Mouse (Mus musculus) intestine, embryonic 14.5 days (tissue): ENCODE data around the gene Srgap3. TPM values are rescaled to one million over a fixed set of nuclear protein-coding genes. Genes with fewer than 3 reads are reported as not detected.
A peak's percentile ranks its signal among the peaks of the same experiment; 100 is the strongest.

Experiments used
- ATAC-seq: fragments of 200-750 bp; cut with Nextera tagmentation; replicated peaks from 2 replicates; pipeline ENCODE4 v1.8.0; 2017; ENCODE audit warnings: low read depth, moderate number of reproducible peaks, moderate TSS enrichment, moderate library complexity; ENCODE audit not compliant: low FRiP score, low TSS enrichment
- DNase-seq: peaks from one replicate; pipeline ENCODE4 v3.0.0-alpha.2; 2018; ENCODE audit warnings: low spot score
- H3K27ac ChIP-seq: fragments of 300-500 bp; sonication (generic); 2 replicates; pipeline ENCODE4 v1.5.1; 2014; ENCODE audit warnings: low read depth, mild to moderate bottlenecking, control low read depth
- H3K27me3 ChIP-seq: fragments of 300-500 bp; sonication (generic); replicated peaks from 2 replicates; pipeline ENCODE4 v1.6.1; 2014; ENCODE audit warnings: low read length, control low read depth; ENCODE audit not compliant: control insufficient read depth, insufficient read depth
- H3K36me3 ChIP-seq: fragments of 300-500 bp; sonication (generic); 2 replicates; pipeline ENCODE4 v1.6.1; 2014; ENCODE audit warnings: low read length, control low read depth; ENCODE audit not compliant: control insufficient read depth, insufficient read depth
- H3K4me1 ChIP-seq: fragments of 300-500 bp; sonication (generic); replicated peaks from 2 replicates; pipeline ENCODE4 v1.6.1; 2014; ENCODE audit warnings: low read length, control low read depth, mixed read lengths; ENCODE audit not compliant: control insufficient read depth, insufficient read depth
- H3K4me2 ChIP-seq: fragments of 300-500 bp; sonication (generic); 2 replicates; pipeline ENCODE4 v1.6.1; 2014; ENCODE audit warnings: low read length
- H3K4me3 ChIP-seq: fragments of 300-500 bp; sonication (generic); 2 replicates; pipeline ENCODE4 v1.5.1; 2014; ENCODE audit warnings: low read depth, low read length, control low read depth, mixed read lengths
- H3K9ac ChIP-seq: fragments of 300-500 bp; sonication (generic); 2 replicates; pipeline ENCODE4 v1.6.1; 2014; ENCODE audit warnings: mild to moderate bottlenecking, low read length
- H3K9me3 ChIP-seq: fragments of 300-500 bp; sonication (generic); 2 replicates; pipeline ENCODE4 v1.6.1; 2016; ENCODE audit warnings: low read length, control low read depth; ENCODE audit not compliant: control insufficient read depth
- WGBS: fragments of 180-500 bp; shearing (Covaris S2); extraction: QIAGEN DNeasy Blood & Tissue Kit; methylation state at CpG from one replicate; pipeline ENCODE4 v1.1.7; 2014; 5-methylcytosine and 5-hydroxymethylcytosine counted together
- polyA plus RNA-seq: library from polyadenylated mRNA; unstranded; fragments of >200 nt; fragmentation: Nextera tagmentation; extraction: Ambion mirVana; gene quantifications from 2 replicates; pipeline ENCODE4 v1.2.1, GENCODE M21; 2014

Srgap3 gene
- polyA plus RNA-seq, 1 experiment from 2014 or later: 6.8 TPM

DNA sequence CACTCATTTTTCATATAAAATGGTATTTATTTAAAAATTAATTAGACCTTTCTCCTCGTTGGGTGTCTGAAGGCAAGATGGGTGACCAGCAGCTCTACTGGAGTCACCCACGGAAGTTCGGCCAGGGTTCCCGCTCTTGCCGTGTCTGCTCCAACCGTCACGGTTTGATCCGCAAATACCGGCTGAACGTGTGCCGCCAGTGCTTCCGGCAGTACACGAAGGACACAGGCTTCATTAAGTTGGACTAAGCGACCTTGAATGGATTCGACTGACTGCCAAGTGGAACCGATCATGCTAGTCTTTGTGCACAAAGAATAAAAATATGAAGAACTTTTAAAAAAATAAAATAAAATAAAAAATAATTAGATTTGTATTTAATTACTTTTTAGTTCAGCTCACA, 29.1 kb upstream of the Srgap3 start:
- Histone ChIP-seq H3K9me3 (no peaks in the 10 kb centered on the region), H3K4me3 (no peak overlapping the region), H3K36me3 (no peaks in the 10 kb centered on the region), H3K4me1 (peaks cover 21% of the 10 kb centered on the region), H3K27ac (no peak overlapping the region), H3K9ac (no peak overlapping the region), H3K27me3 (no peaks in the 10 kb centered on the region), H3K4me2 (no peak overlapping the region)
- WGBS: 91% methylated on average over 16 of the region's 16 CpGs
- no peak for DNase-seq
- ATAC-seq: no peak

DNA sequence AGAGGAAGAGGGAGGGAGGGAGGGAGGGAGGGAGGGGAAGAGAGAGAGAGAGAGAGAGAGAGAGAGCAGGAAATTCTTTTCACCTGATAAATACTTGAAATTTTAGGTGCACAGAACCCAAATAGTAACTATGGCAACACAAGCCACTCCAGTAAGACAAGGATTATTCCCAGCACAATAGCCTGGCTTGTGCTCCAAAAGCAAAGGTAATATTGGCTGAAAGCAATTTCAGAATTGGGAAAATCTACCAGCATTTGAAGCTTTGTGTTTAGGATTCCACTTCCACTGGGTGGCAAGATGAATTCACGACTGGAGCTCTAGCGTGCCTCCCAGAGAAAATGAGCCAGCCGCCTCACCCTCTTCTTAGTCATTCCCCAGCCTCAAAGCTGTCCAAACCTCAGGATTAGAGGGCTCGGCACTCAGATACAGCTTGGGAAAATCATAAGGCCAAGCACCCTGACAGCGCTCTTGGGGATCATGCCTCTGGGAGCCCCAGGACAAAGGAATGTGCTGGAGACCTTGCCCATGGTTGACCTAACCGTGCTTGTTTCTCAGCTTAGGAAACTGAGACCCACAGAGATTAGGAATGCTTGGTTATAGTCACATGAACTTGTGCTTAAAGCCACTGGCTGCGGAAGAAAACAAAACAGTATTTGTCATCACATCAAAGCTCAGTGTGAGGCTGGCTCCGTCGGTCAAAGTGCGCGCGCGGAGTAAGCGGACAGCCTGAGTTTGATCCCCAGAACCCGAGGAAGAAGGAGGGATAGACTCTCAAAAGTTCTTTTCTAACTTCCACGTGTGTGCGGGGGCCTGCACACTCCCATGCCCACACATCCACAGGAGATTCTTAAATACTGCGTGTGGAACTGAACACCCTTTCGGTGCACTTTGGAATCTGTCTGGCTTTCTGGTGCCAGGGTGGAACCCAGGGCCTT, 27.0 kb upstream of the Srgap3 start:
- no peak for DNase-seq

DNA sequence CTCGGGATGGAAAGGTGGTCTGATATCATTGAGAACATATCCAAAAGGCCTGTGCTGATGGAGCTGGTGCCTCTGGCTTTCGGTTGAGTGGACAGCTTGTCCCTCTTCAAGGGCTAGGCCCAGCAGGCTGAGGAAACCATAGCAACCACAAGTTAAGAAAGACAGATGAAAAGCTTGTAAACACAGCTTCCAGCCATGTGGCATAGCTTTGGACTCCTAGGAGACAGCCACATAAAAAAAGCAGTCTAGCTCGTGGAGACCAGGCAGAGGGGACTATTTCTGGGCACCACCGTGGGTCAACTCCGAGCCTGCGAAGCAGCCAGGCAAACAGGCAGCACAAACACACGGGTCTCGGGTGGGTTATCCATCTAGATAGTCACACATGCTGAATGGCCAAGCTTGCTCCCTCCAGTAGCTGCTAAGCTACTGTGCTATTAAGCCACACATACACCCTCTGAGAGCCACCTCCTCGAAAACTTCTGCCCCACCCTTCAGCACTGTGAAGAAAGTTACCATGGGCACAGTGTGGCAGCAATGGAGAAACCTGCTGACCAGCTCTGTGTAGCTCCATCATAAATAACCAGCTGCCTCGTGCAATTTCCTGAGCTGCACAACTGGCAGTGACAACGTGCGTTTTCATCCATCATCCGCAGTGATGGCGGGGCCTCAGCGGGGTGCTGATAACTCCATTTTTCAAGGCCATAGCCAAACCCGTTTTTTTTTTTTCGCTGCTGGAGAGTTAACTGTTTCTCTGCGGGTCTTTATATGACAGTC, 26.0 kb upstream of the Srgap3 start:
- DNase-seq: no peak
- Histone ChIP-seq H3K4me3 (no peak overlapping the region), H3K36me3 (no peaks in the 10 kb centered on the region), H3K27me3 (no peaks in the 10 kb centered on the region), H3K9me3 (no peaks in the 10 kb centered on the region), H3K27ac (peak overlapping the region; percentile 57), H3K4me1 (peaks cover 21% of the 10 kb centered on the region), H3K4me2 (peak overlapping the region; percentile 13; the same call in 1 of the 2 replicates), H3K9ac (no peak overlapping the region)
- ATAC-seq: peak; percentile 73
- 17% methylated on average over 18 of the region's 18 CpGs for WGBS

More for the DNA sequence above, 27.0 kb upstream of the Srgap3 start:
- WGBS: 74% methylated on average over 19 of the region's 19 CpGs
- H3K4me1 ChIP-seq: peaks cover 21% of the 10 kb centered on the region
- H3K9me3 ChIP-seq: no peaks in the 10 kb centered on the region
- H3K9ac ChIP-seq: no peak overlapping the region
- 0 out of 2 replicates have a peak, but pooled peaks have one; percentile 10 for ATAC-seq
- no peak overlapping the region for H3K4me2 ChIP-seq
- H3K36me3 ChIP-seq: no peaks in the 10 kb centered on the region
- H3K27ac ChIP-seq: no peak overlapping the region
- no peaks in the 10 kb centered on the region for H3K27me3 ChIP-seq
- H3K4me3 ChIP-seq: no peak overlapping the region

DNA sequence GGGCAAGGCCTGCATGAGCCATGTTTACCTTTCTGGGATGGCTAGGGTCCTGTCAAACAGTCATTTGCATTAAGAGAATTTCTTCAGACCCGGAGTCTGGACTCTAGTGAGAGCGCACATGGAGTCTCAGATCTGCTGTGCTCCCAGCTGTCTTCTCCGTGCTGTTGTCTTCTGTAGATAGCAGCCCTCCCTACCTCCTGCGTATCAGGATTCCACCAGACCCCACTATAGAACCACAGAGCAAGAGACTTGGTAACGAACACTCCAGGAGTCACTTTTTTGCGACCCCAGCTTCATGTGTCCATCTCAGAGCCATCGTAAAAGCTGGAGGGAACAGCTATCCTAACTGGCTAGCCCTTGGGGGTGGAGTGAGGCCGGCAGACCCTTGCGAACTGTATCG, 25.1 kb upstream of the Srgap3 start:
- no peak overlapping the region; the same call in 1 of the 2 replicates for H3K27ac ChIP-seq

DNA sequence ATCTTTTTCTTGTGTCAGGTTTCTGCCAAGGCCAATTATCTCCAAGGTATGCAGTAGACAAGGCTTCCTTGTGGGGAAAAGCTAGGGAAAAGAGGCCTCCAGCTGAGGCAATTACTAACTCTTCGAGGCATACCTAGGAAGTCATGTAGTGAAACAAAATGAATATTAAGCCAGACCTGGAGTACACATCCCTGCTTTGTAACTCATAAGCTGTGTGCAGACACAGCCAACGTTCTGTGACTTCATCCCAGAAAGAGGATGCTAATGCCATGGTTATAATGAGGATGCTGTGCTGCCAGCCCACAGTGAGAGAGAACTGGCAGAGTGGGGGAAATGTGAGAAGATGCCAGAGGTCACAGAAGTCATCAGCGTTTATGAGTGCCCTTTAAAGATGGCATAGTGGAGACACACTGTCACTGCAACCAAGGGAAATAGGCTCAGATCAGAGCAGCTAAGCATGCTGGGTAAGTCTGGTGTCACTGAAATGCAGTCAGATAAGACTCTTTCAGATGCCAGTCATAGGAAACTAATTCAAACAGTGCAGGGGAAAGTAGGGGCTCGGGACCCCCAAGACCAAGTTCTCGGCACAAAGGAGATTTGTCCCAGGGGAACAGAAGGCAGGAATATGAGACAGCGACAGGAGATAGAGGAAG, 24.2 kb upstream of the Srgap3 start:
- Histone ChIP-seq H3K9me3 (no peaks in the 10 kb centered on the region), H3K4me2 (no peak overlapping the region), H3K27ac (no peak overlapping the region), H3K36me3 (no peaks in the 10 kb centered on the region), H3K9ac (no peak overlapping the region), H3K4me1 (peaks cover 21% of the 10 kb centered on the region), H3K27me3 (no peaks in the 10 kb centered on the region), H3K4me3 (no peak overlapping the region)
- DNase-seq (no peak), ATAC-seq (no peak)
- WGBS: 68% methylated on average over 6 of the region's 6 CpGs

More for the DNA sequence above, 25.1 kb upstream of the Srgap3 start:
- WGBS: 57% methylated on average over 10 of the region's 10 CpGs
- H3K4me2 ChIP-seq: no peak overlapping the region
- no peak overlapping the region for H3K9ac ChIP-seq
- H3K4me1 ChIP-seq: peaks cover 21% of the 10 kb centered on the region
- ATAC-seq (no peak), DNase-seq (no peak)
- H3K36me3 ChIP-seq: no peaks in the 10 kb centered on the region
- H3K27me3 ChIP-seq: no peaks in the 10 kb centered on the region
- H3K4me3 ChIP-seq: no peak overlapping the region
- H3K9me3 ChIP-seq: no peaks in the 10 kb centered on the region

DNA sequence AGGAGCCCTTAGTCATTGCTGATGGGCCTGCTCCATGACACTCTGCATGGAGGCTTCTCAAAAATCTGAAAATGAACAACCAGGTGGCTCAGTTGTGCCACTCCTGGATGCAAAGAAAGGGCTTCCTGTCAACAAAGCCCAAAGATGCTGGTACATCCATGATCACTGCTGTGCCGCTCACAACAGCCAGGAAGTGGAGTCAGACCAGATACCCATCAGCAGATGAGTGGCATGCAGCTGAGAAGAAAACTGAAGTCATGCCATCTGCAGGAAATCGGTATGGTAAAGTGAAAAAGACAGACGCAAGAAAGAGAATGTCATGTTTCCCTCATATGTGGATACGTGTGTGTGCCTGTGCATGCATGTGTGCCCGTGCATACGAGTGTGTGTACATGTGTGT, 20.3 kb upstream of the Srgap3 start:
- Histone ChIP-seq H3K36me3 (no peaks in the 10 kb centered on the region), H3K27ac (no peak overlapping the region), H3K4me1 (0 out of 2 replicates have a peak, but pooled peaks cover 3% of the 10 kb centered on the region), H3K9ac (no peak overlapping the region), H3K4me2 (no peak overlapping the region), H3K4me3 (no peak overlapping the region), H3K27me3 (no peaks in the 10 kb centered on the region), H3K9me3 (no peaks in the 10 kb centered on the region)
- ATAC-seq (no peak), DNase-seq (no peak)
- WGBS: 91% methylated on average over 6 of the region's 6 CpGs

DNA sequence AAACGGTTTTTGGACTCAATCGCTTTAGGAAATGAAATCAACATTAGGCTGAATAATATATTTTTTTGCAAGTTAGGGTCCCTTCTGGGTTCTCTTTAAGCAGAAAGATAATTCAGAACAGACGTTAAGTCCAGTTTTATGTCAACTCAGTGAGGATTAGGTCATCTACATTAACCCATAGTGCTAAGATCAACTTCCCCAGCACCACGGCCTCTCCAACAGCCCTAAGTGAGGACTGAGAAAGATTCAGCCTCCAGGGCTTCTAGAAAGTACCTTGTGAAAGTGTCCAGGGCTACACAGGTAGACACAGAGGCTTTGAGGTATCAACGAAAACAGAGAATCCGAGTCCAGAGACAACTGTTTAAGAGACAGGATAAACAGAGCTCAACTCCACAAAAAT, 11.3 kb upstream of the Srgap3 start:
- 38% methylated on average over 6 of the region's 6 CpGs for WGBS
- H3K36me3 ChIP-seq: no peaks in the 10 kb centered on the region
- no peak for DNase-seq
- H3K27ac ChIP-seq: no peak overlapping the region
- no peak overlapping the region for H3K4me3 ChIP-seq
- H3K4me1 ChIP-seq: peaks cover 7% of the 10 kb centered on the region
- H3K9me3 ChIP-seq: no peaks in the 10 kb centered on the region
- H3K4me2 ChIP-seq: no peak overlapping the region
- H3K27me3 ChIP-seq: no peaks in the 10 kb centered on the region
- no peak for ATAC-seq
- no peak overlapping the region for H3K9ac ChIP-seq

DNA sequence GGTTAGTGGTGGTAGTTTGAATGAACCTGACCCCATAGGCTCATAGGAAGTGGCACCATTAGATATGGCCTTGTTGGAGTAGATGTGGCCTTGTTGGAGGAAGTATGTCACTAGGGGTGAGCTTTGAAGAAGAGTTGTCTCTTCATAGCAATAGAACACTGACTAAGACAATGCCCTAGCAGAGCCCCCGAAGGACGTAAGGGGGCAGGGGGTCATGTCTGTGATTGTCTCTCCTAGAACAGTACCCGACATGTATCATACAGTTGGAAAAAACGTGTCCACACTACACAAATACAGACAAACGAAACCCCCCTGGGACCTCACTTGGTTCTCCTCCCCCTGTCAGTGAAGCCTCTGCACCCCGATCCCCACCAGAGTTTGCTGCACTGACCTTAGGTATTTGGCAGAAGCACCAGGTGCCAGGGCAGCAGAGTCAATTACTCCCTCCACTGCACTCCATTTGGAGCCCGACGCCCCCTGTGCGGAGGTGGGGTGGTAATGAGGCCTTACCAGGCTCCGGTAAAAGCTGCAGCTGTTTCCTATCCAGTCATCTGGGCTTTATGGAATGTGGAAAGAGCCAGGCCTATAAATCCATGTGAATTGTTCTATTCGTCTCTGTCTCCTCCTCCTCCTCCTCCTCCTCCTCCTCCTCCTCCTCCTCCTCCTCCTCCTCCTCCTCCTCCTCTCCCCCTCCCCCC, 10.7 kb upstream of the Srgap3 start:
- 0 out of 2 replicates have a peak, but pooled peaks have one; percentile 27 for ATAC-seq
- Histone ChIP-seq H3K4me3 (no peak overlapping the region), H3K36me3 (no peaks in the 10 kb centered on the region), H3K27me3 (no peaks in the 10 kb centered on the region), H3K9me3 (no peaks in the 10 kb centered on the region), H3K4me1 (peaks cover 7% of the 10 kb centered on the region), H3K4me2 (no peak overlapping the region), H3K27ac (no peak overlapping the region), H3K9ac (no peak overlapping the region)
- 42% methylated on average over 11 of the region's 11 CpGs for WGBS
- DNase-seq: no peak
